Mouse (Mus musculus) olfactory bulb, adult 2 months (tissue): ENCODE data around the gene 4930432K21Rik. TPM values are rescaled to one million over a fixed set of nuclear protein-coding genes. Genes with fewer than 3 reads are reported as not detected.

Source experiments
- H3K27ac ChIP-seq: fragments of 200-500 bp; 2 replicates; pipeline ENCODE4 v1.5.1; 2012; ENCODE audit warnings: low read depth, low read length; ENCODE audit not compliant: insufficient read depth
- H3K4me1 ChIP-seq: fragments of 200-500 bp; 2 replicates; pipeline ENCODE4 v1.6.1; 2012; ENCODE audit warnings: low read length; ENCODE audit not compliant: control insufficient read depth, insufficient read depth
- H3K4me3 ChIP-seq: fragments of 200-500 bp; 2 replicates; pipeline ENCODE4 v1.5.1; 2012; ENCODE audit warnings: mild to moderate bottlenecking, low read depth, low read length, moderate library complexity; ENCODE audit not compliant: insufficient read depth
- CTCF ChIP-seq: fragments of 200-500 bp; IDR thresholded peaks from 2 replicates; pipeline ENCODE4 v1.5.1; 2012; ENCODE audit warnings: low read depth, mild to moderate bottlenecking, low read length, moderate library complexity; ENCODE audit not compliant: insufficient read depth
- POLR2A ChIP-seq: fragments of 200-500 bp; IDR thresholded peaks from 2 replicates; pipeline ENCODE4 v1.6.1; 2012; ENCODE audit warnings: mild to moderate bottlenecking, low read depth, low read length, moderate library complexity; ENCODE audit not compliant: insufficient read depth
- WGBS: fragments of 180-500 bp; shearing (Covaris S2); methylation state at CpG from one replicate; pipeline ENCODE4 v1.1.7; 2018; 5-methylcytosine and 5-hydroxymethylcytosine counted together
- polyA plus RNA-seq: library from polyadenylated mRNA; stranded (reverse); fragments of >200 nt; gene quantifications from 2 replicates; pipeline ENCODE4 v1.2.4, GENCODE M21; 2012; ENCODE audit warnings: low replicate concordance; ENCODE audit not compliant: missing spikeins, insufficient read depth, insufficient read length

The 4930432K21Rik gene
- polyA plus RNA-seq, 1 experiment = not detected

- WGBS = 87% methylated on average over 6 of the region's 6 CpGs
- TF ChIP-seq CTCF = no peak
- no peak for TF ChIP-seq POLR2A
- Histone ChIP-seq H3K27ac (no peak overlapping the region), H3K4me1 (no peaks in the 10 kb centered on the region), H3K4me3 (no peak overlapping the region)
Measured at GRCm38 (mm10) chr8:84115646-84116045, 32.2 kb upstream of the 4930432K21Rik start.

- Histone ChIP-seq H3K27ac (no peak overlapping the region), H3K4me3 (no peak overlapping the region), H3K4me1 (no peaks in the 10 kb centered on the region)
- WGBS = 88% methylated on average over 3 of the region's 3 CpGs
- no peak for TF ChIP-seq POLR2A
Measured at GRCm38 (mm10) chr8:84122151-84122550, 25.7 kb upstream of the 4930432K21Rik start.

- H3K4me1 ChIP-seq = peaks cover under 1% of the 10 kb centered on the region; the same call in 1 of the 2 replicates
- no peak for TF ChIP-seq POLR2A
- TF ChIP-seq CTCF = no peak
- WGBS = 70% methylated on average over 9 of the region's 9 CpGs
- no peak within 1 kb of the TSS for H3K4me3 ChIP-seq
- H3K27ac ChIP-seq = no peak within 1 kb of the TSS
Measured at GRCm38 (mm10) chr8:84125656-84126055, 22.2 kb upstream of the 4930432K21Rik start, which contains the start of gene Podnl1. Podnl1 (plus strand) TSS chr8:84125989.

GRCm38 (mm10) chr8:84126742-84127141 is 21.1 kb upstream of the 4930432K21Rik start:
- 89% methylated on average over 2 of the region's 2 CpGs for WGBS
- no peak overlapping the region for H3K4me3 ChIP-seq
- TF ChIP-seq CTCF (no peak), POLR2A (no peak)
- peaks cover 7% of the 10 kb centered on the region for H3K4me1 ChIP-seq
- H3K27ac ChIP-seq = no peak overlapping the region

- WGBS = 81% methylated on average over 17 of the region's 17 CpGs
- TF ChIP-seq POLR2A (no peak), CTCF (no peak)
- Histone ChIP-seq H3K27ac (no peak overlapping the region), H3K4me1 (peaks cover 7% of the 10 kb centered on the region), H3K4me3 (no peak overlapping the region)
Measured at GRCm38 (mm10) chr8:84127202-84127901, 20.5 kb upstream of the 4930432K21Rik start.

- TF ChIP-seq CTCF (no peak), POLR2A (no peak)
- 64% methylated on average over 8 of the region's 8 CpGs for WGBS
- Histone ChIP-seq H3K4me1 (peaks cover 7% of the 10 kb centered on the region), H3K4me3 (no peak overlapping the region), H3K27ac (no peak overlapping the region)
Measured at GRCm38 (mm10) chr8:84128277-84128676, 19.5 kb upstream of the 4930432K21Rik start.

- Histone ChIP-seq H3K27ac (no peak overlapping the region), H3K4me3 (no peak overlapping the region), H3K4me1 (peaks cover 7% of the 10 kb centered on the region)
- 42% methylated on average over 30 of the region's 30 CpGs for WGBS
- TF ChIP-seq CTCF = no peak
- no peak for TF ChIP-seq POLR2A
Measured at GRCm38 (mm10) chr8:84130806-84131205, 17.0 kb upstream of the 4930432K21Rik start.

GRCm38 (mm10) chr8:84132225-84132624 is 15.6 kb upstream of the 4930432K21Rik start:
- H3K4me3 ChIP-seq = no peak overlapping the region
- 86% methylated on average over 8 of the region's 8 CpGs for WGBS
- TF ChIP-seq CTCF (no peak), POLR2A (no peak)
- peaks cover 7% of the 10 kb centered on the region for H3K4me1 ChIP-seq
- no peak overlapping the region for H3K27ac ChIP-seq

GRCm38 (mm10) chr8:84137848-84138247 is 10.0 kb upstream of the 4930432K21Rik start:
- Histone ChIP-seq H3K27ac (no peak overlapping the region), H3K4me3 (no peak overlapping the region), H3K4me1 (no peaks in the 10 kb centered on the region)
- 91% methylated on average over 3 of the region's 3 CpGs for WGBS
- TF ChIP-seq CTCF (no peak), POLR2A (no peak)
